Mouse (Mus musculus) kidney, postnatal 14 days (tissue): Measurements from ENCODE around the gene Rhebl1.
A peak's percentile ranks its signal among the peaks of the same experiment; 100 is the strongest.

ENCODE experiments used
- DNase-seq: peaks from one replicate; pipeline ENCODE4 v3.0.0; 2022; ENCODE audit warnings: mixed read lengths

The Rhebl1 gene

DNA sequence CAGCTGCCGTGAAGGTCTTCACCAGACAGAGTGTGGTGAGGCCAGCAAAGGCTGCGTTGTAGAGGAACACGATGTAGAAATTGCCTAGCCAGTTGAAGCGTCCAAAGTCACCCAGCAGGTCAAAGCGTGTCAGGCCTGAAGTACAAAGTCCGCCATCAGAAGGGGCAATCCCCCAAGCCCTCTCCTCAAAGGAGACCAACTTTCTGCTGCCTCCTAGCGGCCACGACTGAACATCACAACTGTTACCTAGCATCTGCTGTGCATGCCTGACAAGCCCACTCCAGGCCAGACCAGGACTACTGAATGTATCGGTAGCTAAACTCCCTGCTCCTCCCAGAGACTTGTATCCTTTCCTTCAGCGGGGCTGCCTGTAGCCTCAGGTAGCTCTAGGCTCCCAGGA is 10.4 kb upstream of the Rhebl1 start:
- DNase-seq: no peak

DNA sequence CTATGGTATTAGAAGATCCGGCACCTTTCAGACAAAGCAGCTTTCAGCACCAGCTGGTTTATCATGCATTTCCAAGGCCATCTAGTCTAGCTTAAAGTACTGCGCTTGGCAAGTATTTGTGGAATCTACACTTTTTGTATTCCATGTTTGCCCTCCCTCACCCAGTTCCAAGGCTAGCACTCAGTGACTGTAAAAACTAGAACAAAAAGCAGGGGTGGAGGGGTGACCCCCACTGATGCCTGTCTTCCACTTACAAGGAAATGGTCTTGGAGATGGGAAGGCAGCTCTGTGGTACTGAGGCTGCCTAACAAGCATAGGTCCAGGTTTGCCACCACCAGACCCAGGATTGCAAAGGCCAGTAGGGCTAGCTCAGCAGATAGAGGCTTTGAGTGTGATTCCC is 8.3 kb upstream of the Rhebl1 start:
- no peak for DNase-seq

DNA sequence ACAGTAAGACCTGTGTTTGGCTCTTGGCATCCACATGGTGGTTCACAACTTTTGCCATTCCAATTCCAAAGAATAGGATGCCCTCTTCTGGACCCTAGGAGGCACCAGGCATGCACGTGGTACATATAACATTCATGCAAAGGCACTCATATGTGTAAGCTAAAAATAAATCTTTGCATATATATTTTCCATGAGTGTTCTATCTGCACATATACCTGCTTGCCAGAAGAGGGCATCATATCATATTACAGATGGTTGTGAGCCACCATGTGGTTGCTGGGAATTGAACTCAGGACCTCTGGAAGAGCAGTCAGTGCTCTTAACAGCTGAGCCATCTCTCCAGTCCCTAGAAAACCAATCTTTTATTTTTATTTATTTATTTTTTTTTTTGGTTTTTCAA is 7.2 kb upstream of the Rhebl1 start:
- no peak for DNase-seq

DNA sequence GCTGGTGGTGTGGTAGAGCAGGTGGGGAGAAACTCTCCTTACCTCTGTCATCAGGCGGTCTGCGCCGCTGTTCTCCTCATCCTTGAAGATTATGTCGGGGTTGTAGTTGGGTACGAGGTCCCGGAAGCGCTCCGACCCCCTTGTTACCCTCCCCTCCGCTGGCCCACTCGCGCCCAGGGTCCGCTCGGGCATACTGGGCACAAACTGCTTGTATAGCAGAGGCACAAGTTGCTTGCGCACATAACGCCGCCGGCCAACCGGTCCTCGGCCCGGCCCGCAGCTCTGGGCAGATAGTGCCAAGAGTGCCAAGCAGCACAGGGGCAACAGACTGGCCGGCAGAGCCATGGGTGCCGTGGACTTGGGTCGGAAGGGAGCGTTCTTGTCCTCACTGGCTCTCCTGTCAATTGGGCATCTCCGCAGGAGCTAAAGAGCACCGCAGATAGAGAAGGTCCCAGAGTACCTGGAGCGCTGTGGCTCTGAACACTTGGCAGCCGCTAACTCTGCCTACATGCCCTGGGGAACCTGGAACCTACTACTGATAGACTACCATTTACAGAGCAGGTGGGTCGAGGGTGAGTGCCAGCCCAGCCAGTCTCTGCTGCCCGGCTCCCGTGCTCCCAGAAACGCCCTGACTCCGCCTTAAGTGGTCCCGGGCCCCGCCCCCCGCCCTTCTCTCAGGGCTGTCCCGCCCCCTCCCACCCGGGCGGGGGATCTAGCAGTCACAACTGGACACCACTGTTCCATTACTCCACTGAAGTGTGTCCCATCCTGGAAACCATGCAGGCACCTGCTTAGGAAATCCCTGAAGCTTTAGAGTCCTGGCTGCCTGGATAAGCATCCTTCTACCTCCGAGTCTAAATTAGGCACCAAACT is 3.8 kb upstream of the Rhebl1 start, which contains the start of gene Dhh:
Gene Dhh, minus strand, starts transcription at position 613 of the 873 bp plus-strand sequence.
- DNase-seq: peak; percentile 50

DNA sequence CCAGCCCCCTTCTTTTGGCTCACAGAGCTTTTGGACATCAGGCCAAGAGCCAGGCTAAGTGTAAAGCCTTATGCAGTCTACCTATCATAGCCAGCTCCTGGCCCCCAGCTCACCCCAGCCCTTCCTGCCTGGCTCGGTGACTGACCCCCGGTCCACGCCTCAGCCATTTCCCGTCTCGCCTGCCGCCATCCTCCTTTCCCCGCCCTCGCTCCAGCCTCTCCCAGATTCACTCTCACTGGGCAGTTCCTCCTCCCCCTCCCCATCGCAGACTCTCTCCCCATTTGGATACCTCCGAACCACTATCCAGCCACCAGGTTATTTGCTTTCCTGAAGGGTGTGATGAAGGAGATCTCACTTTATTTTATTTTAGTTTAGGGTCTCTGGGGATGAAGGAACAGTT is 3.2 kb upstream of the Rhebl1 start:
- peak; percentile 54 for DNase-seq

DNA sequence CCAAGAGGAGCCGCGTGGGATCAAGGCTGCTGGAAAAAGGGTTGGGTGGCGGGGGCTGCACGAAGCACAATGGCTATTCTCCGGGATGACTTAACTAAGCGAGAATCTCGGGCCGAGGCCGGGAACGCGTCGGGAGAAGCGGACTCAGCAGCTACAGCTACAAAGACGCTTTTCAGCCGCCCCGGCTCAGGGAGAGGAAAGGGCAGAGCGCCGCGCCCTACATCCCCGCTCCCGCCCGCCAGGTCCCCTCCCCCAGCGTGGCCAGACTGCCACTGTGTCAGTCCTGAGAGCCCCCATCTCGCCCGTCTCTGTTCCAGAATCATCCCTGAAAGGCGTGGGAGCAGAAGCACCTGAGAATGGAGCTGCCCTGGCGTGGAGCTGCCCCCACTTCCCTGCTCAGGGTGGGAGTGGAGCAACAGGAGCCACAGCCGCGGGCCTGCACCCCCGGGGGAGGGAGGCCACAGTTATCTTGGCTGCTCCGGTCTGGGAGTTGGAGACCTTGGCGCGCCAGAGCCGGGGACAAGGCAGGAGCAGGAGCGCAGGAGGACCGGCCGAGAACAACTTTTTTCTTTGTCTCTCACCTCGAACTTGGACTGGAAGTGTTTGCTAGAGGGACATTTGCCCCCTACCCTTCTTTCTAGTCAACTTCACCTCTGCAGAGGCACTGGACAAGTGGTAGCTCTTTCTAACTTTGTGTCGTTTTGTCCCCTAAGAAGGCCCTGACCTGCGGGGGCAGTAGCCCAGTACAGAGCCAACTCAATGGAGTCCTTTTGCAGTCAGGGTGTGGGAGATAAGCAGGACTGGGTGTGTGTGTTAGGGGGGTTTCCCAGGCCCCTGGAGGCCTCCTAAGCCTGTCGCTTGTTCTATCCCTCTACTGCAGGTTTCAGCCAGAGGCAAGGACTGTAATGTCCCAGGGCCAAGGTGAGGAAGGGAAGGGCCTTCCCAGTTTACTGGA is 1.6 kb upstream of the Rhebl1 start:
- peak; percentile 49 for DNase-seq

DNA sequence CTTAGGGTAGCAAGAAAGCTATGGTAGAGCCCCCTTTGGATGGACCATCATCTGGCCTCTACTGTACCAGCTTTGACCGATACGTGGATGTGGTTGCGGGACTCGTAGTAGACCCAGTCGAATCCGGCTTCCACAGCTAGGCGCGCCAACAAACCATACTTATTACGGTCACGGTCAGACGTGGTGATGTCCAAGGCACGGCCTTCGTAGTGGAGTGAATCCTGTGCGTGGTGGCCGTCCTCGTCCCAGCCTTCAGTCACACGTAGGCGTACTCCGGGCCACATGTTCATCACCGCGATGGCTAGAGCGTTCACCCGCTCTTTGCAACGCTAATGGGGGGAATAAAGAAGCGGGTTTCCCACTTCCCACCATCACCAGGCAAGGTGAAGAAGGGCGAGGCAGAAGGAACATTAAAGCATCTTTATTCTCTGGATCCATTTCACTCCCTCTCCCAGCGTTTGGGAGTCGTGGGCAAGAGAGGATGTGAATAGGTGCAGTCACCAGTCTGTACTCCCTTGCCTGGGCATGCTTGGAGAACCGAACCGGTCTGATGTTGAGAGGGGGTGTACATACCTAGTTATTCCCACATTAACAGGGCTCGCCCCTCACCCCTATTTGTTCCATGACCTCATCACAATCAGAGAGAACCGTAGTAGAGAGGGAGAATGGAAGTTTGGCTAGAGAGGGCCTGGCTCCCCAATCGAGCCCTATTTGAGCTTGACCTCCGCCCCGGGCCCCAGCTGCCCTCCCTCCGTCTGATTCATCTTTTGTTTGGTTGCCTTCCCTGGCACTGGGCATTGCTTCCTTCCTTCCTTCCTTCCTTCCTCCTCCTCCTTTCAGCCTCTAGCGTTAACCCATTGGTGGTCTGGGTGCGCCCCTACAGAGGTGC is 650 bp upstream of the Rhebl1 start:
- DNase-seq: no peak

DNA sequence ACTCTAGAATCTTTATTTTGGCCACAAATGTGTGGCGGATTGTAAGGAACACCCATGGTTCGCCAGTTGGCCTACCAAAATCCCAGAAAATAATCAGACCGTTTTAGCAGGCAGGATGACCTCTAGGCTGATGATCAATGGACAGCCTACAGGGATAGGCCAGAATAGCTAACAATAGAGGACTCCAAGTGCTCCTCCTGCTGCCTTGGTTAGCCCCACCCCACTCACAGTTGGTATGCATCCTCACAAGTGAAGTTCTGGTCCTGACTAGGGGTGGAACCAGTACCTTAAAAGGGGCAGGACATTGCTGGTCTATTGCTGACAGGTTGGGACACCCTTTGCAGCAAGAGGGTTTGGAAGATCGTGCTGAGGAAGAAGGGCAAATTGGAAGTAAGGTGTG is 1.3 kb downstream of the Rhebl1 start:
- DNase-seq: no peak

DNA sequence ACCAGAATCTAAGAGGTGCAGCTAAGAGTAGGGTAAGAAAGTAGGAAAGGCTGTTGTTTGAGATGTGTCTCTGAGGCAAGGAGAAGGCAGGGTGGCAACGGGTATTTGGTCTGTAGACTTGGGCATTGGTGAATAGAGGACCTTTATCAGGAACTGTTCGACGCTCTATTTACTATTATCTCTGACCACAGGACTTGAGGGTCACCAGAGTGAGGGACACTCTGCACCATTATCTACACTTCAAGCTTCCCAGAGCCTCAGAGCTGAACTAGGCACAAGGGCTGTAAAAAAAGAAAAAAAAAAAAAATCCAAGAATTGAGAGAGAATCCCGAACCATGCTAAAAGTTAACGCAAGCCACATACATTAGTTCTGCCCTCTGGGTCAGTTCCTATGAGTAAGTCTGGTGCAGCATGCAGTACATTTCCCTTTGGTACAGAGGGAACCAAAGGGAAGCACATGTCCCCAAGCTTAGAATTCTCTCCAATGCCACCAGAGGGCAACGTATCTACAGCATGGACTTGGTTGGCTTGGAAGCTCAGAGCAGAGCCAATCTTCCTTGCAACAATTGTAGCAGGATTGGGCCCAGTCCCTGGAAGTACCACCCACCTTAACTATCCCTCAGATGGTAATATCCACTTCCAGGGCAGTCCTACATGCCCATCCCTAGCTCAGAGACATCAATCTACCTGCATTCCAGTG is 2.3 kb downstream of the Rhebl1 start:
- DNase-seq: peak; percentile 85

DNA sequence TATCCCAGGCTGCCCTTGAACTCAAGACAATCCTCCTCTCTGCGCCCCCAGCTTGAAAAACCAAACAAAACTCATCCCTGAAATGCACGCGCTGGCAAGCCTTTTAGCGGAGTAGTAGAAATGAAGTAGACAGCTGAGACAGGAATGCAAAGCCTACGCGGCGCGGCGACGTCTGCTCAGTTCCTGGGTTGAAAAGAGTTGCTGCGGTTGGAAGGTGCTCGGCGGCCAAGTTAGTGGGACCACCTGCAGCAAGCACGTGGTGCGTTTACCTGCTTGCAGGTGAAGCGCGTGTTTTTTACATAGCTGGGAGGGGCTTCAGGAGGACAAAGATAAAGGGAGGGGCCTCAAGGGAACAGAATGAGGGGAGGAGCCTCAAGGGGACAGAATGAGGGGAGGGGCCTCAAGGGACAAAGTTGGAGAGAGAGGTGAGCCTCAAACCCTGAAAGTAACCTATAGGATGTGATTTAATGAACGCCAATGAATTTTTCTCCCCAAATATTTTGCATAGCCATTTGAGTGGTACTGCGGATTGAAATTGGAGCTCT is 3.1 kb downstream of the Rhebl1 start:
- DNase-seq: no peak

DNA sequence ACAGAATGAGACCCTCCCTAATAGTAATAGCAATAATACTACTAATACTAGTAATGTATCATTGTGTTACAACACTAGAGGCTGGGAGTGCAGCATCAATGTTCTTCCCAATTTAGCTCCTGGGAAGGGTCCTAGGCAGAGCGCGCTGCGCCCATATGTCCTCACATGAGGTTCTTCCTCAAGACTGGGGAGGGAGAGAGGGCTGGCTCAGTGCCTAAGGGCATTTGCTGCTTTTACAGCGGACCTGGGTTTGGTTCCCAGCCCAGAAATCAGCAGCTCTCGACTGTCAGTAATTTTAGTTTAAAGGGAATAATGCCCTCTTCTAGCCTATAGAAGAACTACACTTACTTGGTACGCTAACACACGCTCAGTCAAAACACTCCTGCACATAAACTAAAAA is 6.8 kb downstream of the Rhebl1 start:
- no peak for DNase-seq

DNA sequence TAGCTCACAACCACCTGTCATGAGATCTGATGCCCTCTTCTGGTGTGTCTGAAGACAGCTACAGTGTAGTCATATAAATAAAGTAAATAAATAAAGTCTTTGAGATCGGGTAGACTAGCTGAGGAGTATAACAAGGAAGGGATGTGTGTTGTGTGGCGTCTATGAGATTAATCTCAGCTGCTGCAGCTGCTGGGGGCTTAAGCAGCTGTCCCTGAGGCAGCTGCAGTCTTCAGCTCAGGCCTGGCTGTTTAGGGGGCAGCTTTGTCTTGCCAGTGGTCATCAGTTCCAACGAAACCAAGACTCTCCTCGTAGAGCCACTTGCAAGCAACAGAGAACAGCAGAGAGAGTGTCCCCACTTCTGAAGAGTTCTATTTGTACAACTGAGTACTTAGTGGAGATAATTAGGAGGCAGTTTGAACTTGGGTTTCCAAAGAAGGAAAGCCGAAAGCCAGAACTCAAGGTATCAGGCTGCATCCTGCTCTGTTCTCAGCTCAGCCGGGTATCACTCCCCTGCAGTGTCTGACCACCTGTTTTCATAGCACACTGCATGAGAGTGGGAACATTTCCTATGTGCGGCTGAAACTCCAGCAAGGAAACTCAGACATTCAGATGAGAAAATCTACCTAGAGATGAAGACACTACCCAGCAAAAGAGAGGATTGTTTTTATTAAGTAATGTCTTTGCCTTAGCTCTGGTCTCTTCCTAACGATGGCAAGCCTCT is 7.5 kb downstream of the Rhebl1 start:
- DNase-seq: no peak

DNA sequence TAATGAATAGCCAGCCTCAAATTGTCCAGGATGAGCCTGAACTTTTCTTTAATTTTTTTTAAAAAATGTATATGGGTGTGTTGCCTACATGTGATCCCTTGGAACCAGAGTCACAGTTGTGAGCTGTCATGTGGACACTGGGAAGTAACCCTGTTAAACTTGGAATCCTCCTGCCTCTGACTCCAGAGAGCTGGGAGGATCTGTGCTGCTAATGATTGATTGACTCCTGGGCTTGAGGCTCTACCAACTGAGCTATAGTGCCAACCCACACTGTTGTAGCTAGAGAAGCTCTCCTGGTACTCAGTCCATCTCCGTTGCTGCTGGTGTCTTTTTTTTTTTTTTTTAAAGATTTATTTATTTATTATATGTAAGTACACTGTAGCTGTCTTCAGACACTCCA is 10.2 kb downstream of the Rhebl1 start:
- no peak for DNase-seq

DNA sequence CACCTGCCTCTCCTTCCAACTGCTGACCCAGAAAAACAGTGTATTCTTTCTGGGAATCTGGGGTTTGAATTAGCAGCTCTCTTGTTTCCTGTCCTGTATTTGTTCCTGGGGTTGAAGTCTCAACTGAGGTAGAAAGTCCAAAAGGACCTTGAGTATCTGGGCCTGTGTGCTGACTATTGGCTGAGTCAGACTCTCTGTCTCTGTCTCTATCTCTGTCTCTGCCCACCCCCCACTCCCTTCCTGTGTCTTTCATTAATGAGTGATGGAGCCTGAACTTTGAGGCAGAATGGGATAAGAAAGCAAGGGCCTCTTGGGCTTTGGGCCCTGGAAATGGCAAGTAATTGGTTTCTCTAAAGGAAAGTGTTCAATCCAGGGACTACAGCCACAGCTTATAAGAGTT is 10.7 kb downstream of the Rhebl1 start:
- peak; percentile 71 for DNase-seq

DNA sequence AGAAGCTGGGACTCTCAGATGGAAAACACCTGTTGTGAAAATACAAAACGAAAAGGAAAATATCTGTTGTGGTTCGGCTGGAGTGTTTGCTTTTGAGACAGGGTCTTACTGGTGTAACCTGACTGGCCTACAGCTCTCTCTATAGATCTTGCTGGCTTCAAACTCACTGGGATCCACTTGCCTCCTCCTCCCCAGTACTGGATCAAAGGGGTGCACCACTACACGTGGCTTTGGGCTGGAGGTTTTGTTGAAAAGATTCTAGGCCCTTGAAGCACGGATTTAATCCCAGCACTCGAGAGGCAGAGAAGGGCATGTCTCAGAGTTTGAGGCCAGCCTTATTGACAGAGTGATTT is 12.7 kb downstream of the Rhebl1 start:
- DNase-seq: no peak

DNA sequence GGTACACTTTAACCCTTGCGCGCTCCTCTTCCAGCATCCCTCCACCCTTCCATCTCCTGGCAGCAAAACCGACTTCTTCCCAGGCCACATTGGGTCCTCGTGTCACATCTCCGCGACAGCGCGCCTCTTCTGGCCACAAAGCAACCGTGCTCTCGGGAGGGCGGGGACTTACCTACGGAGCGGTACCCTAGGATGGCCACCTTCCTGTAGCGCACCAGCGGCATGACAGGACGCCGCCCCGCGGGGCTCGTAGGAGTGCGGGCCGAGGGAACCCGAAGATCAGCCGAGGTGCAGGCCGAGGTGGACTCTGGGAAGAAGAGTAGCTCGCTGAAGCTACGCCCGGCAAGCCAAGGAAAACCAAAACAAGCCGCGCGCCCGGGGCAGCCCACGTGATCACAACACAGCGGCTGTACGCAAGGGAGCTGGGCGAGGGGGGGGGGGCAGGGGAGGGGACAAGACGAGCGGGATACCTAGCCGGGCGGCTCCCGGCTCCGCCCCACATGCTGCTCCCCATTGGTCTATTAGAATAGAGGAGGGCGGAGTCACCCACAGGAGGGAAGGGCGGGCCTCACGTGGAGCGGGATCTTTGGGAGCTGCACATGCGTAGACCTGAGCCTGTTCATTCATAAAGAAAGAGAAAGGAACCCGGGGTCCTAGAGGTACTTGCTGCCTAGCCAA is 13.2 kb downstream of the Rhebl1 start:
- peak; percentile 95 for DNase-seq

DNA sequence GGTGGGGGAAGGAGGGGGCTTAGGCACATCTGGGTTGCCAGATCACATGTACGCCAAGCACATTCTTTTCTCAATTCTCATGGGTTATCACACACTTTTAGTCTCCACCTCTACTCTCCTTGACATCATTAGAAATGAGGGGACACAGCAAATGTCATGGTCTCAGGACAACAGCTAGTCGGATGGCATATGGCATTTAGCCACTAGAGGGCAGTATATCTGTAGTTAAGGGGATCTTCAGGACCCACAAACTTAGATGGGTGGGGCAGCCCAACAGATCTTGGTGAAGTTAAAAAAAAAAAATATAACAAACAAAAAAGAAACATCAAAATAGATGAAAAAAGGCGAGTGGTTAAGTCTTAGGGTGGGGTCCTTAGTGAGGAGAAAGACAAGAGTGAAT is 17.0 kb downstream of the Rhebl1 start:
- DNase-seq: peak; percentile 82

DNA sequence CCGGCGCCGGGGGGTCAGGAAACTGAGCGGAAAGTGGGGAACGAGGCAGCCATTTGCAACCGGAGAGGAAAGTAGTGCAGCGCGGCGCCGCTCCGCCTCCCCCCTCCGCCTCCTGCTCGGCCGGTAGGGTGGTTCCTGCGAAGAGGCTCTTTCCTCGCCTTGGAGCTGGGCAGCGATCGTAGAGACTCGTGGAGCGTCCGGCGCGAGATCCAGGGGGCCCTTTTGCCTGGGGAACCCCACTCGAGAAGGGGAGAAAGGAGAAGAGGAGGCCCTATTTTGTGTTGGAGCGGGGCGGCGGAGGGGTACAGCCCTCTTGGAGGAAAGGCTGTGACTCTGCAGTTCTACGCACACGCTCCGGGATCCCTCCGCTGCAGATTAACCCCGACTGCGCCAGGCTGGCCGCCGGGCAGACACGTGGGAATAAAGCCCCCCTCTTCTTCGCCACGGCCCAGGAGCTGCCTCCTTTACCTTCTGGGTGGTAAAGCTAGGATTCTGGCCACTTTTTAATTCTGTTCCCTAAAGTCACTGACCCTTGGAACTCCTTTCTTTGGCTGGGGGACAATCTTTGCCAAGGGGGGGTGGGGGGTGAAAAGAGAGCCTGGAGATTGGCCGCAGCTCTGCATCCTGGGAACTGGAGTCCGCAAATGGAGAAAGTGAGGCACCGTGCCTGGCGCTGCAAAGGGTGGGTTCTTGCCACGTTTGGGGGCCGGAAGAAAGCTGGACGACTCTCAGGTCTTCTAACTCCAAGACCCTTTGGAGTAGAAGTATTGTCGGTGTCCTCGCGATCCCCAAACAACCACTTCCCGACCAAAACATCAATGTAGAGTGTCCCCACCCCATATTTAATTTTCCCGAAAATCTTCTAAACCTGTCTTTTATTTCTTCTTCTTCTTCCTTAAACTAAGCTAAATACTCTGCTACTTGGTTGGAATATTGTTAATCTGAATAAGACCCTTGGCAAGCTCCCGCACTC is 22.1 kb downstream of the Rhebl1 start:
- DNase-seq: peak; percentile 95
